Mouse (Mus musculus) left cerebral cortex, postnatal 4 days (tissue): Measurements from ENCODE around the gene Cyp2g1. TPM values are rescaled to one million over a fixed set of nuclear protein-coding genes. Genes with fewer than 3 reads are reported as not detected.

Experiments used
- total RNA-seq, 2 experiments: library from RNA; stranded (reverse); gene quantifications; 2 replicates each; pipeline ENCODE4 v1.2.3; 2021

Cyp2g1 gene
- total RNA-seq, 2 experiments from 2014 or later = not detected

Other genes with a start within 250 kb of the Cyp2g1 start
- not detected for gene Vmn1r185, start 190.4 kb upstream of the Cyp2g1 start, total RNA-seq
- gene Cyp2b23, start 122.5 kb upstream of the Cyp2g1 start, total RNA-seq = not detected
- gene Cyp2b19, start 51.8 kb upstream of the Cyp2g1 start, total RNA-seq = not detected
- gene Cyp2a5, start 26.4 kb downstream of the Cyp2g1 start, total RNA-seq = not detected
- not detected for gene Cyp2a22, start 130.5 kb downstream of the Cyp2g1 start, total RNA-seq
- gene Cyp2a12, start 220.2 kb downstream of the Cyp2g1 start, total RNA-seq = not detected